Mouse (Mus musculus) cerebellum, postnatal 4 days (tissue): ENCODE data around the gene Gm16368.
"Not testable (repeated sequence)": the region's sequence is repeated elsewhere in the genome, so short reads cannot be mapped to it uniquely, and the experiment has no call there.

Source experiments
- DNase-seq, 2 experiments: peaks; one replicate each; pipeline ENCODE4 v3.0.0; 2022; ENCODE audit warnings: low spot score in 2 of 2, mixed read lengths in 1 of 2

Gene Gm16368

GRCm38 (mm10) chr12:88083397-88083796 lies at the start of gene Gm16368:
Gene Gm16368 (plus strand): TSS chr12:88083697.
- DNase-seq = not testable (repeated sequence)

GRCm38 (mm10) chr12:88039062-88039461 lies 44.4 kb upstream of the Gm16368 start:
- not testable (repeated sequence) for DNase-seq

DNA sequence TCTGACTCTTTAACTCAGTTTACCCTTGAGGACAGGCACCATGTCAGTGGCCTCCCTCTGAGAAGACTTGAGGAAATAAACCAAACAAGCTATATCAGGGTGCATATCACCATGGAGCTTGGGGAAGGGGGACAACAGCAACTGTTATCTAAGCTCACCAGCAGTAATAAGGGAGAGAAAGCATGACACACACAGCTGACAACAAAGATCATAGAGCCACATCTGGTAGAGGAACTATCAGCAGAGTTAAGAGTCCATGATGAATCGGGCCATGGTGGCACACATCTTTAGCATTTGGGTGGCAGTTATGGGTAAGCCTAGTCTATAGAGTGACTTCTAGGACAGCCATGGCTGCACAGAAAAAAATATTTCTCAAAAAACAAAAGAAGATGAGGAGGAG lies 43.8 kb upstream of the Gm16368 start:
- not testable (repeated sequence) for DNase-seq

GRCm38 (mm10) chr12:88045226-88045625 lies 38.3 kb upstream of the Gm16368 start:
- not testable (repeated sequence) for DNase-seq
